Mouse (Mus musculus) liver, adult 2 months (tissue): ENCODE results near the gene Gucy2c.

Experiments
- CTCF ChIP-seq: fragments of 200-500 bp; IDR thresholded peaks from 2 replicates; pipeline ENCODE4 v1.5.1; 2011; ENCODE audit warnings: low read depth, low read length, control low read depth
- POLR2A ChIP-seq: fragments of 200-500 bp; IDR thresholded peaks from 2 replicates; pipeline ENCODE4 v1.6.1; 2011; ENCODE audit warnings: low read length, control low read depth; ENCODE audit not compliant: insufficient read depth; ENCODE audit errors: extremely low read depth

DNA sequence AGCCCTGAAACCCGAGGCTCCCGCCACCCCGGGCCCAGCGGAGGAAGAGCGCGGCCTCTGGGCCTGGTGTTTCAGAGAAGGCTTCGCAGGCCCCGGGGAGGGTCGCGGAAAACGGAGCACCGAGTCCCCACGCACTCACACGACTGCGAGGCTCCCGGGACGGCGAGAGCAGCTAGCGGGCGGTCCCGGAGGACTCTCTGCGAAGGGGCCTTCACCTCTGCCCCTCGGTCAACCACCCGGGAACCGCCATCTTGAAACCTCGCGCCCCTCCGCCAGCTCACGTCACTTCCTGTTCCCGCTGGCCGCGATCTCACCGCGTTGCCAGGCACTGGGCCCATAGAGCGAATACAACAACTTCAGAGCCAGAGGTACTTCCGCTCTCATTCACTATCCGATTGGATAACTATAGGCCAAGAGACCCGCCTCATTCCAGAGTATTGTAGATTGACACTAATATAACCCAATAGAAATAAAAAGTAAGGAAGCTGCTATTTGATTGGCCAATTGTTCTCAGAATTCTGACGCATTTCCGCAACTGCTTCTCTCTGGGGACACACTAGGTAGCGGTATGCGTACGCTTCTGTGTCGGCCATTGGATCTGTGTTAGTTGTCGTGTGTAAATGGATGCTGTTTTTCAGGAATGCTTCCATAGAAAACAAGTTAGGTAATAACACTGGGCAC is 46.5 kb upstream of the Gucy2c start, which contains the start of gene Wbp11:
- peak; percentile 63; the same call in 1 of the 2 replicates for TF ChIP-seq POLR2A
- TF ChIP-seq CTCF, result peak; percentile 14; the same call in 1 of the 2 replicates
